Mouse (Mus musculus) T-cell, adult 2 months (primary cell): ENCODE measurements around the gene Cdkl3.

Experiments
- DNase-seq: peaks from one replicate; pipeline ENCODE4 v3.0.0; 2022; ENCODE audit warnings: low spot score

The Cdkl3 gene

DNA sequence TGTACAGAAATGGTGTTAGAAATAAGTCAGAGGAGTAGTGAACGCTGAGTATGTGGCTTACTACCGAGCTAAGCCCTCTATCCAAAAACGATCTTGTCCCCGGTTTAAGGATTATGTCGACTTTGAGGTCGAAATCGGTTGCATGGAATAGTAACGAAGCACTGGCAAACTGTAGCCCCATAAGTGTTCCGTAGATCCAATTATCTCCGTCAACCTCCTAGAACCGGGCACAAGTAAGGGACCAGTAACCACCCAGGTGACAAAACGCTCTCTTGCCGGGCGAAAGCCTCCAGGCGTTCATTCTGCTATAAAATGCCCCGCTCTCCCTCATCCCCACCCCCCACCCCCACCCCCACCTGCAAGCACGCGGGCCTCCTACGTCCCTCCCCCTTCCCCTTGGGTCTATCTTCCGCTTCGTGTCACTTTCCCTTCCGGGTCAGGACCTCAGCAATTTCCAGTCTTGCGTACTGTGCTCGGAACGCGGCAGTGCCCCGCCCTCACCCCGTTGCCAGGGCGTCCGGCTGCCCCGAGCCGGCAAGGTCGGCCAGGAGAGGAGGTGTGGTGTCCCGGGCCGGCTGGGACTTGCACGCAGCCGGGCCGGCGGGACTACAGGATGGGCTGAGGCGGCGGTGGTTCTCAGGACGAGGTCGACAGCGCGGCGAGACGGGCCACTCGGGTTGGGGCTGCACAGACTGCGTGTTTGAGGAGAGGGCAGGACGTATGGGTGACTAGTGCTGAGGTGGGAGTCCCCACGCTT, at the start of gene Cdkl3:
TSS of gene Cdkl3 (plus strand) at position 450 of the 757 bp plus-strand sequence.
- DNase-seq, result peak; percentile 94

DNA sequence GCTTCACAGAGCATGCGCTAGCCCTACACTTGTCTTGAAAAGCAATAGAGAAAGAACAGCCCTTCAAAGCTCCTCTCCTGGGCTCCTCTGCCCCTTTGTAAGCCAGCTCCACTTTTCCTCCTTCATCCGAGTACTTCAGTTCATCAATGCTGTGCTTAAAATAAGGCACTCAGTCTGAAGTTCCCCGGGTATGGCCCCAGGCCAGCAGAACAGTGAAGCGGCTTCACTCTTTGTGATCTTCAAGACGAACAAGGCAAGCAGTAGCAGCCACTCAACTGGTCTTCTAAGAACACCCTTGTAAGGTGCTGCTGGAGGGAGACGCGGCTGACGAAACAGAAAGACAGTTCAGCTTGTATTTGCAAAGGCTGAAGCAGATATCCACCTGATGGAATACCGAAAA, 47.9 kb upstream of the Cdkl3 start:
- DNase-seq, result no peak

DNA sequence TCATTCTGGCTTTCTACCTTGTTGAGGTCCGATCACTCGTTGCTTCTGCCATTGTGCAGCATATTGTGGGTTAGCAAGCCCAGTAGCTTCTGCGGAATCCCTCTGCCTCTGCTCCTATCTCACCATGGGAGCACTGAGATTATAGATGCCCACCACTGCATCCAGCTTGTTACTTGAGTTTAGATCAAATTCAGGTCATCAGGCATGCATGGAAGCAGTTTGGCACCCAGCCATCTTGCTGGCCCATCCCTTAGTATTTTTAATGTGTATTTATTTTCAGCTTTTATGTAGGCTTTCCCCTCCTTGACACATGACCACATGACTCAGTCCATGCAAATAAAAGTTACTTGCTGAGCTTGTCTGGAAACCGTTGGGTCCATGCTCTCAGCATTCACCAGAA, 46.3 kb upstream of the Cdkl3 start:
- no peak for DNase-seq

DNA sequence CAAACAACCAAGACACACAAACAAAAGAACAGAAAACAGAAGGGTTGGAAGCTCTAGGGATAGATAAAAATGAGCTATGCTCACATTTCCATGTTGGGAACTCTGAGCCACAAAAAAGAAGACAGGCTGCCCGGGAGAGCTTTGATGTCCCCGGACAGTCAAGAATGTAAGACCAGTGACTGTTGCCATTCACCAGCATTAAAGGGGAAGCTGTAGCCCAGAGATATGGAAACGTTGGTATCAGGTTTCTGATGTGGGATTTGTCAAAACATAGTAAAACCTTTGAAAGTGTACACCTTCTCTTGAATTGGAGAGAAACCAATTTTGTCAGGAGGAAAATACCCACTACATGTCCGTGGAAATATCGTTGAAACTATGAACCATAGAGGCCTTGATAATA, 44.5 kb upstream of the Cdkl3 start:
- DNase-seq, result no peak

DNA sequence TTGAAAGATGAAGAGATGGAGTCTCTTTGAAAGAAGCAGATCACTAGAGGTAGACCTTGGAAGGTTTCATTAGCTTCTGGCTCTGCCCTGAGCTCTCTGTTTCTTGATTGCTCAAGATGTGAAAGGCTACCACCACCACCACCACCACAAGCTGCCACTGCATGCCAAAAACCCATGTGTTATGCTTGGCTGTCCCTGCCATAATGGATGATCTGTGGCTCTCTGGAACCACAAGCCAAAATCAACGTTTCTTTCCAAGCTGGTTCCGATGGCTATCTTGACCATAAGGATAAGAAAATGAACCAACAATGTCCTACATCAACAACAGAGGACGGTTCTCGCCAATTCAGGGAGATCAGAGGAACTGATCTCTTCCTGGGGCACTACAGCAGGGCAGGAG, 44.0 kb upstream of the Cdkl3 start:
- no peak for DNase-seq

DNA sequence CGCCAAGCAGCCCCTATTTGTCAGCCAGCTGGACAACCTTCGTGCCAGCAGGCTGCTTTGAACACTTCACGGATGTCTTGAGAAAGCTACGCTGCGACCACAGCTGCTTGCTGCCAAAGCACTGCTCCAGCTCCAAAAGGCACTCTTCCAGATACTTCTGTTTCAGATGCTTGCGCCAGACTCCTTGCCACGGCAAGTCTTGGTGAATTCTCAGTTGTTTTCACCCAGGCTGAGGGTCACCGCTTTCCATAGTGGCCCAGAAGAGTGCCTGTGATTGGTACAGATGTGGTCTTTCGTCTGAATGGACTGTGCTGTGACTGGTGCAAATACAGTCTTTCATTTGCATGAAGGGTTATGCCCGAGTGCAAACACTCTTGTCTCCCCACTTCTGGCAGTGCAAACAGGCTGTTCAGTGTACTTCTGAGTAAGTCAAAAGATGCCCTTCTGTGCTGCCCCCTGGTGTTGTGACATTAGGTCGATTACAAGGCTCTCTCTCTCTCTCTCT, 43.0 kb upstream of the Cdkl3 start:
- no peak for DNase-seq

DNA sequence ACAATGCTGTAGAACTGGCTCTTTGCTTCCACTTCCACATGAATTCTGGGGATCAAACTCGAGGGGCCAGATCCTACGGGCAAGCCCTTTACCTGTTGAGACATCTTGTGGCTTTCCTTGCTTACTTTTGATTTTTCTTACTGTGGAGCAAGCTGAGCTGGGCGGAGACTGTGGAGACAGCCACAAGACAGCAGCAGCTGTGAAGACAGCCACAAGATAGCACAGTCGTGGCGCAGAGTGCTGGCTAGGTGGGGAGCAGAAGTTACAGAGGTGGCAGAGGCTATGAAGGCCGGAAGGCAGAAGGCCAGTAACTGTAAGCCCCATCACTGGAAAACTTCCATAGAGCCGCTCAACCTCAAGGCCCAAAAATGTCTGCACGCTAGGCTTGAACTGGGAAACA, 42.3 kb upstream of the Cdkl3 start:
- DNase-seq, result no peak

DNA sequence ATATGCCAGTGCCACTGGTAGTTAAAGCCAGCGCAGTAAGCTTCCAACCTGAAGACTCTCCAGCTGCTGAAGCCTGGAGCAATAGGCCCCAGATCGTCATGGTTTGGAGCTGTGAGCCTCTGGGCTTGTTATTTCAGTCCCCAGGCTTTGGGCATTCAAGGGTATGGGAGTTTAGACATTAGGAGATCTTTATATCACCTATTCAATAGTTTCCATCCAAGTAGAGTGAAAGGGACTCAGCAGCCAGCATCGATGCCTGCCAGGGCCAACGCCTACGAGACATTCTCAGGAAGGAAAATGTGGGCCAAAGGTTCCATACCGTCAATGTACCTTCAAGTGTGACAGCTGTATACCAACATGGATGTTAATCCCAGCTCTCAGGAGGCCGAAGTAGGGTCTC, 41.7 kb upstream of the Cdkl3 start:
- no peak for DNase-seq

DNA sequence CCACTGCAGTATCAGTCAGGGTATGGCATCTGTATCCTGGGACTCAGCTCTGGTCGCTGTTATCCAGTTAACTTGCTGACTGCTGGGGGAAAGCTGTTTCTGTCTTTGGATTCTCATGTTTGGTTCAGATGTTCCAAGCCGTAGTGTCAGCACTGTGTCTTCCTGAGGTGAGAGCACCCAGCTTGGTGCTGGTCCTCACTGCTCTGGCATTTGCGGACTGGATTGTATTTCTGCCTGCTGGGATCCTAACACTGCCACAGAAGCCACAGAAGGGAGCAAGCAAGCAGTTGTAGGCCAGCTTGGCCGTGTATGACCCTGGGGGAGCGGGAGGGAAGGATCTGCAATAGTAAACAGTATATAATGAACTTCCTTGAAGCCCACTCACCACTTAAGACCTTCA, 37.4 kb upstream of the Cdkl3 start:
- no peak for DNase-seq

DNA sequence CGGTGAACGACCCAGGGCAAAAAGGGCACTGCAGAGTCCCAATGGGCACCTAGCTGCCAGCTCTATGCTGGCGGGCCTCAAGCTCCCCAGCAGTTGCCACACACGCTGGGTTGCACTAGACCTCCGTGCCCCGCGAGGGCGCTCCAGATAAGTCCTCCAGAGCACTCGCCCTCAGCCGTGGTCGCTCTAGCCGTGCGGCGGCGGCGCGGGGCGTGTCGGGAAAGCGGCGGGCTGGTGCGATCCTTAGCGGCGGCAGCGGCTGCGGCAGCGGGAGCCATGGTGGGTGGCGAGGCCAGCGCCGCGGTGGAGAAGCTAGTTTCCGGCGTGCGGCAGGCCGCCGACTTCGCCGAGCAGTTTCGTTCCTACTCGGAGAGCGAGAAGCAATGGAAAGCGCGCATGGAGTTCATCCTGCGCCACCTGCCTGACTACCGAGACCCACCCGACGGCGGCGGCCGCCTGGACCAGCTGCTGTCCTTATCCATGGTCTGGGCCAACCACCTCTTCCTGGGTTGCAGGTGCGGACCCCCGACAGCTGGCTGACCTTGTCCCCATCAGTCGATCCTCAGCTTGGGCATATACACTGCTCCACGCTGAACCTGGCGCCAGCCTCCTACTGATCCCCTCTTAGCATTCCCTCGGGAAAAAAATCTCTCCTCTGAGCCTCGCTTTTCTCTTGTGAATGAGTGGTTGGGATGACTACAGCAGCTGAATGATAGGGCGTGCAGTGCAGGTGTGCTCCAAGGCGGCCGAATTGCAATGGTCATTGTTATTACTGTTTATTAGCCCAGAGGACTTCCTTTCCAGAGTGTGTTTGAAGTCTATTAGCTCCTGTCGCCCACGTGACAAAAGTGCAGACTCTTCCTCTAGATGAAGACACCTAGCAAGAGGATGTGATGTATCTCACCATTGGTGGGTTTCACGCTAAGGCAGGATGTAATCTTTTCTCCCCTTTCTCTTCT, 36.3 kb upstream of the Cdkl3 start, which contains the start of gene Cdkn2aipnl:
TSS of gene Cdkn2aipnl (plus strand) at position 219 of the 959 bp plus-strand sequence.
- DNase-seq, result peak; percentile 96

DNA sequence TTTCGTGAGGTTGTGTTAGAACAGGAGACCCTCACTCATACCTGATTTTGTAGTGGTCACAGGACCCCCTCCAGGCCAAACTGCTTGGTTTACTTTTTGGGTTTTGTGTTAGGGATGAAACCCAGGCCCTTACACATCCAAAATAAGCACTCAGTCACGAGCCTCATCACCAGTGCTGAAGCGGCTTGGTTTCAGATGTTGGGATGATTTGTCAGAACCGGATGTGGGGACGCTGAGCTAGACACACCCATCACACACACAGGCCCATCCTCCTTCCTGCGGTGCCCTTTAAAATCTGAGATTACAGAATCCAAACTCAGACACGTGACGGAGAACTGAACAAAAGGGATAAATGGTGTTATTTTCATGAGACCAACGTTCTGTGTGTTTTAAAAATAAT, 35.1 kb upstream of the Cdkl3 start:
- DNase-seq, result peak; percentile 80

DNA sequence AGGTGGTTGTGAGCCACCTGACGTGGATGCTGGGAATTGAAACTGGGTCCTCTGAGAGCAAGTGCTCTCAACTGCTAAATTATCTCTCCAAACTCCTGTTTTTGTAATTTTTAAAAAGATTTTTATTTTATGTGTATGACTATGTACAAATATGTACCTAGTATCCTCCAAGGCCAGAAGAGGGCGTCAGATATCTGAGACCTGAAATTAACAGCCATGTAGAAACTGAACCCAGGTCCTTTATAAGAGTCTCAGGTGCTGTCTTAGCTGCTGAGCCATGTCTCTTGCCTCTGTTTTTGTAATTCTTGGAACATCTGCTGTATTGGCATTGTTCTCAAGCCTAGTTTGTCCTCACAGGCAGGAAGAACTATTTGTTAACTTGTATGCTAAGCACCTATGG, 34.5 kb upstream of the Cdkl3 start:
- no peak for DNase-seq

DNA sequence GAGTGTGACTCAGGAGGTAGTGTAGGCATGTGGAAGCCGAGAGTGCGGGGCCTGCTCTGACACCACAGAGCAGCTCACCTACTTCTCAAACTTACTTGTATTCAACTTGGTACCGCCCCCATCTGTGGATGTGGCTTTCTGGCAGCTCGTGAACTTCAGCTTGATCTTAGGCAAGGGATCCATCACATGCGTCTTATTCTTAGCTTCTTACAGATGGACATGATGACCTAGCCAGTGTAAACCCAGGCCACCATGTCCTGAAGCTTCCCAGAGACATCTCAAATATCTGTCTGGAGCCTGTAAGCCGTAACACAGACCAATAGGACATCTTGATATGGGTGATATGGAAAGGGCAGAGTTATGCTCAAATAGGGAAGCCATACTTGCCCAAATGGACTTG, 32.4 kb upstream of the Cdkl3 start:
- DNase-seq, result no peak

DNA sequence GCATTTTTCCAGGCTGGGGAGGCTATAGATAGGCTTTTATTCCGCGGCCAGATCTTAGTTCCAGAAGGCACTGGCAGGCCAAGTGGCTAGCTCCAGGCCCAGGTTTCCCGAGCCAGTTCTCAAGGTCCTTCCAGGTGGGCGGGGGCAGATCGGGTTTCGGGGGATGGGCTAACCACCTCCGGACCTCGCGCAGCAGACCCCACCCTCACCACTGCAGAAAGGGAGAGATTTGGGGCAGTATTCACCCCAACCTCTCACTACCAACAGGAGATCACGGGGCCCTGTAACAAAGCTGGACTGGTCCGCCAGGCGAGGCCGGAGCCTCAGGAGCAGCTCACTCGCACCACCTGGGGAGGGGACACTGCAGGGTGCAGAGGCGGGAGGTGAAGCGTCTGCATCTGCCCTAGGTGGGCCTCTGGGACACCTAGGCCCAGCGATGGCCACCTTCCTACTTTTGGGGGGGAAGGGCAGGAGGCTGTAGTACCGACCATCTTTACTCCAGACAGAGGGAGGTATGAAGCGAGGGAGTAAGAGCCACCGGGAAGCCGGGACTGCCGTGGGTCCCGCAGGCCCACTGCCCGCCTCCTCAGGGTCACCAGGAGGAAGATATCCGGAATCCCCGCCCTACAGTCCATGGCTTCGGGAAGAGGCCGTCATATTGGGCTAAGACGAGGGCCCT, 4.3 kb upstream of the Cdkl3 start:
- DNase-seq, result no peak

DNA sequence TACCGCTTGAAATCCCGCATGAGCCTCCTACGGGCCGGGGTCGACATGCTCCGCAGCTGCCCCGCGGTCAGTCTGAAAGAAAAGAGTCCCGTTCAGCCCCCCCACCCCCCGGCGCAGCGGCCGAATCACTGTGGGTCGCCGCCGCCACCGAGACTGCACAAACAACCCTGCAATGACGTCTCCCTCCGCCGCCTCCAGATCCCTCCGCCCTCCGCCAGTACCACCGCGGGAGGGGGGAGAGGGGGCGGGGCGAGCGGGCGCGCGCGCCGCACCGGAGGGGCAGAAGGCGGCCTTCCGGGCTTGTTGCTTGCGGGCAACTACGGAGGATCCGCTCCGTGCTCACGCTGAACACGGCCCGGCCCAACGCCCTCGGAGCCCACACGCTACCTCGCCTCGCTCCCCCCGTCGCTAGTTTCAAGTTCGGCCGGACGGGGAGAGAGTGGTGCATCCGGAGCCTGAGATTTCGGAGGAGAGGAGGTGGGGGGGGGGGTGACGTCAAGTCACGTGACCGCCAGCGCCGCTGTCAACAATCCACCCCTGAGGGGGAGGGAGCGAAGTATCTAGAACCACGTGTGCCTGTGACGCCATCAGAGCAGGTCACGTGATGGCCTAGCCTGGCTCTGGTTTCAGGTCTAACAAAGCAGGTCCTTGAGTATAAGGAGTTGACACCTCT, 3.6 kb upstream of the Cdkl3 start, which contains the start of gene Ube2b:
TSS of gene Ube2b (minus strand) at position 473 of the 673 bp plus-strand sequence.
- peak; percentile 97 for DNase-seq

DNA sequence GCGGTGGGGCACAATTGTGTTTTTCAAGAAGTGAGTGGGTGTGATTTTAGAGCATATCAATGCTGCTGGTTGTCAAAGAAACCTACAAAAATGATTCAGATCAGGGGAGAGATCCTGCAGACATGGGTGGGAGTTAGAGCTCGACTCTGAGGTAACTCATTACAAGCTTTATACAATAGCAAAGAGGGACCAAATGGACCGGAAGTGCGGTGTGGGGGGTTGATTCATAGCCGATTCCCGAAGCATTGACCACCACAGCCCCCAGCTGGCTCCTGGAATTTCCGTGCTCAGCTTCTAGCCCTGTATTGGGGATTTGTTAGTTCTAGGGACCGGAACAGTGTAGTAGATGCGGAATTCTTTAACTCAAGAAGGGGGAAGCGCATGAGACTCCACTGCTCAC, 2.7 kb upstream of the Cdkl3 start:
- DNase-seq, result no peak

DNA sequence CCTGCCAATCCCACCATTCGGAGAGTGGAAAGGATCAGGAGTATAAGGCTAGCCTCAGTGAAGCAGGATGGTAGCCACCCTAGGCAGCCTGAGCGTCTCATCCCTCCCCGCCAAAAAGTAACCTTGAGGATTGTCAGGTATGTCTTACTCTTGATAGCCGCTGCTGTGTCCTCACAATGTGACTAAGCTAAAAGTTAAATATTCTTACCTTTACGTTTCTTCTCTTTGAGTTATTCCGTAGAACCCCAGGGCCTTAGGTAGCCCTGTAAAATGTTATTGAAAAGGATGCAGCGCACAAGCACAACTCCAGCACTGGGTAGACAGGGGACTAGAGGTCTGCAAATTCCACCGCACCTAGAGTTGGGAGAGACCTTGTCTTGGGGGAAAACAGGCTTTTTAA, 2.2 kb upstream of the Cdkl3 start:
- DNase-seq, result no peak

DNA sequence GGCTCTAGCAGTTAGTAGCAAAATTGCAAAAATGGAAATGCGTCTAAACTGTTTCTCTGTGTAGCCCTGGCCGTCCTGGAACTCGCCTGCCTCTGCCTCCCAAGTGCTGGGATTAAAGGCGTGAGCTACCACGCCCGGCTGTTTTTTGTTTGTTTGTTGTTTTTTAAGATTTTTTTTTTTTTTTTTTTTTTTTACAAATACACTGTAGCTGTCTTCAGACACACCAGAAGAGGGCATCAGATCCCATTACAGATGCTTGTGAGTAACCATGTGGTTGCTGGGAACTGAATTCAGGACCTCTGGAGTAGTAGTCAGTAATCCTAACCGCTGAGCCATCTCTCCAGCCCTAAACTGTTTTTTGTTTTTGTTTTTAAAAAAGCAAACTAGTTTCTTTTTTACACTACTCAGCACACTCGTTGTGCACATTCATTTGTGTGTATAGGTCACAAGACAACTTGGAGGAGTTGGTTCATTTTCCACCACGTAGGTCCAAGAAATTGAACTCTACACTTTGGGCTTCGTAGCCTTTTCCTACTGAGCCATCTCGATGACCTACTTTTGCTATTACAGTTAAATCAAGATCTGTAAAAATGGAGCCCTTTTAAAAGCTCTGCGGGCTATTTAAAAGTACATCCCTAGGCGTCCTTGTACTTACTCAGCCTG, 1.0 kb upstream of the Cdkl3 start:
- DNase-seq, result no peak

DNA sequence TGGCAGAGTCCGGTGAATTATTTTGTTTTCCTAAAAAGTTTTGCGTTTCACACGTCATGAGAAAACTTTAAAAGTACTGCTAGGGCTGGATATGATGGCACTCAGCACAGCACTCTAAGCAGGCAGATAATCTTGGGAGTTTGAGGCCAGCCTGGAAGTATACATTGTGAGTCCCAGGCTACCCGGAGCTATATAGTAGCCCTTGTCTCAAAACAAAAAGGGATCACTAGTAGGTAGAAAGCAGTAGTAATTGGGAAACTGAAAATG, 583 bp upstream of the Cdkl3 start:
- DNase-seq, result no peak

DNA sequence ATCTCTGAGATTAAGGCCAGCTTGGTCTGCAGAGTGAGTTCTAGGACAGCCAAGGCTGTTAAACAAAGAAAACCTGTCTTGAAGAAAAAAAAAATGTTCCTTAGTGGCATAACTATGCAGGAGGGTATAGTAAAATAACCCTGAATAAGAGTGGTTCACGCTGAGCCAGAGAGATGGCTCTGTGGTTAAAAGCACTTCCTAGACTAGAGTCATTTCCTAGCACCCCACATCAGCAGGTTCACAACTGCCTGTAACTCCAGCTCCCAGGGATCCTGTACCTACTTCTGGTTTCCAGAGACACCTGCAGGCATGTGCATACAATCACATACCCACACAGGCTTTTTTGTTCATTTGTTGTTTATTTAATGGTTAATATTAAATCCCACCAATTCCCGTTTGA, 1.6 kb downstream of the Cdkl3 start:
- DNase-seq, result no peak

DNA sequence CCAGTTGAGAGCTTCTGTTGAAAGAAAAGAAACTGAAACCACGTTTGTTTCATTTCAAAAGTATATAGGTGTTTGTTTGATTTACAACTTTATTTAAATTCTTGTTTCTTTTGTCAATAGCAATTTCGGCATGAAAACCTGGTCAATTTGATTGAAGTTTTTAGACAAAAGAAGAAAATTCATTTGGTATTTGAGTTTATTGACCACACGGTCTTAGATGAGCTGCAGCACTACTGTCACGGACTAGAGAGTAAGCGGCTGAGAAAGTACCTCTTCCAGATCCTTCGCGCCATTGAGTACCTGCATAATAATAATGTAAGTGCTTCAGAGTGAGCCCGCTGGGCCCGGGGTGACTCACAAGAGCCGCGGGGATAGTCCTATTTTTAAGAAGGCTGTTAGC, 7.0 kb downstream of the Cdkl3 start:
- no peak for DNase-seq

DNA sequence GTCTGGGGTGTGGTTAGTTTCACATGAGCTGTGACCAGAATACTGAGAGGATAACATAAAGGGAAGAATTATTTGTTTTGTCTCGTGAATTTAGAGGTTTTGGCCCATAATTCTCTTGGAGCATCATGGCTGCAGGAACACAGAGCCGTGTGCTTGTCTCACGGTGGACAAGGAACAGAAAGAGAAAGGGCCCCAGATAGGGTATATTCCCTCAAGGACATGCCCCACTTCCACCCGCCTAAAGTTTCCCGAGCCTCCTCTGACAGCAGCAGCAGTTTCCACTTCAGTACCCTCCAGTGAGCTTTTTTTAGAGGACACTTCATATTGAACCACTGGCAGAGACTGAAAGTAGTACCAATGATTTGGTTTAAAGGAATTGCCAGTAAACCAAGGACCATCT, 7.5 kb downstream of the Cdkl3 start:
- no peak for DNase-seq
